8 mouse cellular contexts compared by ENCODE assay signal in genomic region chr10:43574956-43575355, GRCm38 (mm10). TPM values are rescaled to one million over a fixed set of nuclear protein-coding genes. Genes with fewer than 3 reads are reported as not detected.
DNase-seq lines count a peak whose midpoint lies in the region; ATAC-seq lines count a peak whose summit lies in the region.

No protein-coding gene starts in this region.

- H3K4me2 ChIP-seq in liver, embryonic 16.5 days (ENCODE audit: low read depth, low read length) = no peak overlapping the region

- 0% methylated on average over 3 of the region's 3 CpGs for WGBS in liver, embryonic 16.5 days (ENCODE audit: insufficient replicate concordance)

- H3K9me3 ChIP-seq in liver, embryonic 16.5 days (replicated peaks; ENCODE audit: control insufficient read depth, low read length) = no peaks in the 10 kb centered on the region

- ATAC-seq in frontal cortex, adult (ENCODE audit: low TSS enrichment) = peak; percentile 86
- no peak for ATAC-seq in liver, embryonic 16.5 days (ENCODE audit: low read depth)

- H3K4me1 ChIP-seq in liver, embryonic 16.5 days (ENCODE audit: control insufficient read depth, low read depth, low read length) = peaks cover 18% of the 10 kb centered on the region

- H3K27me3 ChIP-seq in liver, embryonic 16.5 days (ENCODE audit: control insufficient read depth, insufficient read depth, low read depth, low read length) = no peaks in the 10 kb centered on the region

- DNase-seq in ovary, postnatal 10 days (ENCODE audit: low spot score) = peak; percentile 56
- DNase-seq in ovary, adult 18-20 months (ENCODE audit: low spot score) = no peak
- peak; percentile 84 for DNase-seq in c-Kit-negative CD71-positive TER-119-positive erythroid progenitor cells, embryonic 14.5 days (ENCODE audit: low read depth, low spot score)
- peak; percentile 82 to 93 for DNase-seq in kidney, postnatal 25 days
- DNase-seq in right cerebral cortex, postnatal 25 days = peak; percentile 66
- peak; percentile 70 to 78 for DNase-seq in urinary bladder, postnatal 36 days (ENCODE audit: low spot score in 2 of 2)

- H3K27ac ChIP-seq in liver, embryonic 16.5 days (ENCODE audit: low read length) = 0 out of 2 replicates have a peak overlapping the region, but pooled peaks have one; percentile 5

- H3K9ac ChIP-seq in liver, embryonic 16.5 days (ENCODE audit: low read depth, low read length) = no peak overlapping the region; the same call in 1 of the 2 replicates

- H3K36me3 ChIP-seq in liver, embryonic 16.5 days (ENCODE audit: control insufficient read depth, insufficient read depth) = no peaks in the 10 kb centered on the region

- H3K4me3 ChIP-seq in liver, embryonic 16.5 days (ENCODE audit: low read depth, low read length) = no peak overlapping the region

RNA-seq across cellular contexts. Expression of gene Cd24a, which starts 3.1 kb away (rescaled TPM):
- polyA plus RNA-seq in liver, embryonic 16.5 days (2015; fragmentation: Nextera tagmentation; extraction: Ambion mirVana) = 927 and 938 TPM in 2 replicates

RNA-seq across cellular contexts. Expression of gene 1700021F05Rik, which starts 34.2 kb away (rescaled TPM):
- 21.6 and 26.4 TPM in 2 replicates for polyA plus RNA-seq in liver, embryonic 16.5 days (2015; fragmentation: Nextera tagmentation; extraction: Ambion mirVana)

RNA-seq across cellular contexts. Expression of gene Gm9803, which starts 51.1 kb away (rescaled TPM):
- 2.9 and 6.0 TPM in 2 replicates for polyA plus RNA-seq in liver, embryonic 16.5 days (2015; fragmentation: Nextera tagmentation; extraction: Ambion mirVana)
